Mouse (Mus musculus) hindbrain, embryonic 14.5 days (tissue): ENCODE data around the gene Ptgdr2. TPM values are rescaled to one million over a fixed set of nuclear protein-coding genes. Genes with fewer than 3 reads are reported as not detected.

Source experiments
- ATAC-seq: fragments of 200-750 bp; cut with Nextera tagmentation; 2 replicates; pipeline ENCODE4 v1.8.0; 2017; ENCODE audit warnings: moderate number of reproducible peaks, mild to moderate bottlenecking, moderate TSS enrichment, moderate library complexity; ENCODE audit not compliant: low FRiP score
- DNase-seq: peaks from one replicate; pipeline ENCODE4 v3.0.0-alpha.2; 2015; ENCODE audit warnings: low spot score
- H3K27ac ChIP-seq: fragments of 300-500 bp; sonication (generic); 2 replicates; pipeline ENCODE4 v1.5.1; 2014; ENCODE audit warnings: mild to moderate bottlenecking, moderate library complexity
- H3K27me3 ChIP-seq: fragments of 300-500 bp; sonication (generic); 2 replicates; pipeline ENCODE4 v1.6.1; 2014; ENCODE audit warnings: mild to moderate bottlenecking, low read length, mixed read lengths; ENCODE audit not compliant: control insufficient read depth, insufficient read depth
- H3K36me3 ChIP-seq: fragments of 300-500 bp; sonication (generic); replicated peaks from 2 replicates; pipeline ENCODE4 v1.6.1; 2014; ENCODE audit not compliant: control insufficient read depth, insufficient read depth
- H3K4me1 ChIP-seq: fragments of 300-500 bp; sonication (generic); replicated peaks from 2 replicates; pipeline ENCODE4 v1.6.1; 2014; ENCODE audit warnings: antibody characterized with exemption, low read length, mixed read lengths; ENCODE audit not compliant: control insufficient read depth, insufficient read depth
- H3K4me2 ChIP-seq: fragments of 300-500 bp; sonication (generic); replicated peaks from 2 replicates; pipeline ENCODE4 v1.6.1; 2014; ENCODE audit warnings: mild to moderate bottlenecking, moderate library complexity
- H3K4me3 ChIP-seq: fragments of 300-500 bp; sonication (generic); replicated peaks from 2 replicates; pipeline ENCODE4 v1.5.1; 2014; ENCODE audit warnings: mild to moderate bottlenecking, low read length
- H3K9ac ChIP-seq: fragments of 300-500 bp; sonication (generic); 2 replicates; pipeline ENCODE4 v1.6.1; 2014
- H3K9me3 ChIP-seq: fragments of 300-500 bp; sonication (generic); 2 replicates; pipeline ENCODE4 v1.6.1; 2016; ENCODE audit warnings: low read length; ENCODE audit not compliant: control insufficient read depth
- WGBS: fragments of 180-500 bp; shearing (Covaris S2); extraction: QIAGEN DNeasy Blood & Tissue Kit; methylation state at CpG from one replicate; pipeline ENCODE4 v1.1.7; 2014; 5-methylcytosine and 5-hydroxymethylcytosine counted together
- polyA plus RNA-seq: library from polyadenylated mRNA; unstranded; fragments of >200 nt; fragmentation: Nextera tagmentation; extraction: Ambion mirVana; gene quantifications from 2 replicates; pipeline ENCODE4 v1.2.1, GENCODE M21; 2014

Gene Ptgdr2
- polyA plus RNA-seq, 1 experiment from 2014 or later: 0.24 TPM

GRCm38 (mm10) chr19:10940801-10941457, 4.0 kb downstream of the Ptgdr2 start:
- 1% methylated on average over 40 of the region's 40 CpGs for WGBS

GRCm38 (mm10) chr19:10943955-10944354, 7.0 kb downstream of the Ptgdr2 start:
- ATAC-seq: no peak
- Histone ChIP-seq H3K4me2 (no peak overlapping the region), H3K9me3 (no peaks in the 10 kb centered on the region), H3K36me3 (peaks cover 38% of the 10 kb centered on the region), H3K4me3 (no peak overlapping the region), H3K9ac (no peak overlapping the region), H3K4me1 (peaks cover 30% of the 10 kb centered on the region), H3K27ac (no peak overlapping the region), H3K27me3 (no peaks in the 10 kb centered on the region)
- no peak for DNase-seq
- WGBS: 96% methylated on average over 3 of the region's 3 CpGs

More at GRCm38 (mm10) chr19:10940801-10941457, 4.0 kb downstream of the Ptgdr2 start:
- H3K4me3 ChIP-seq: peak overlapping the region; percentile 31
- peaks cover 38% of the 10 kb centered on the region for H3K36me3 ChIP-seq
- peak overlapping the region; percentile 66 for H3K9ac ChIP-seq
- ATAC-seq (peak; percentile 78), DNase-seq (peak; percentile 63)
- H3K27ac ChIP-seq: peak overlapping the region; percentile 73
- H3K4me1 ChIP-seq: peaks cover 11% of the 10 kb centered on the region
- no peaks in the 10 kb centered on the region for H3K9me3 ChIP-seq
- peak overlapping the region; percentile 80 for H3K4me2 ChIP-seq
- H3K27me3 ChIP-seq: no peaks in the 10 kb centered on the region

- H3K4me1 ChIP-seq: peaks cover 24% of the 10 kb centered on the region
- H3K27ac ChIP-seq: no peak overlapping the region
- H3K4me3 ChIP-seq: no peak overlapping the region
- 89% methylated on average over 3 of the region's 3 CpGs for WGBS
- no peak overlapping the region for H3K4me2 ChIP-seq
- ATAC-seq (no peak), DNase-seq (no peak)
- peak overlapping the region; percentile 77 for H3K9ac ChIP-seq
- H3K9me3 ChIP-seq: no peaks in the 10 kb centered on the region
- no peaks in the 10 kb centered on the region for H3K27me3 ChIP-seq
- peaks cover 38% of the 10 kb centered on the region for H3K36me3 ChIP-seq
Observed at GRCm38 (mm10) chr19:10946506-10946905, 9.5 kb downstream of the Ptgdr2 start.

GRCm38 (mm10) chr19:10947219-10947618, 10.3 kb downstream of the Ptgdr2 start:
- H3K9ac ChIP-seq: peak overlapping the region; percentile 77; the same call in 1 of the 2 replicates
- peaks cover 31% of the 10 kb centered on the region for H3K36me3 ChIP-seq
- 92% methylated on average over 5 of the region's 5 CpGs for WGBS
- ATAC-seq (no peak), DNase-seq (no peak)
- no peaks in the 10 kb centered on the region for H3K9me3 ChIP-seq
- peaks cover 26% of the 10 kb centered on the region for H3K4me1 ChIP-seq
- no peak overlapping the region for H3K27ac ChIP-seq
- peak overlapping the region; percentile 64; the same call in 1 of the 2 replicates for H3K4me3 ChIP-seq
- no peaks in the 10 kb centered on the region for H3K27me3 ChIP-seq
- H3K4me2 ChIP-seq: peak overlapping the region; percentile 100

GRCm38 (mm10) chr19:10948416-10948815, 11.5 kb downstream of the Ptgdr2 start:
- H3K4me3 ChIP-seq: peak overlapping the region; percentile 64
- H3K9me3 ChIP-seq: no peaks in the 10 kb centered on the region
- no peak overlapping the region for H3K27ac ChIP-seq
- H3K36me3 ChIP-seq: peaks cover 20% of the 10 kb centered on the region
- WGBS: under 1% methylated on average over 20 of the region's 20 CpGs
- ATAC-seq: no peak
- peak overlapping the region; percentile 100 for H3K4me2 ChIP-seq
- no peak for DNase-seq
- peak overlapping the region; percentile 77 for H3K9ac ChIP-seq
- H3K27me3 ChIP-seq: no peaks in the 10 kb centered on the region
- peaks cover 26% of the 10 kb centered on the region for H3K4me1 ChIP-seq

DNA sequence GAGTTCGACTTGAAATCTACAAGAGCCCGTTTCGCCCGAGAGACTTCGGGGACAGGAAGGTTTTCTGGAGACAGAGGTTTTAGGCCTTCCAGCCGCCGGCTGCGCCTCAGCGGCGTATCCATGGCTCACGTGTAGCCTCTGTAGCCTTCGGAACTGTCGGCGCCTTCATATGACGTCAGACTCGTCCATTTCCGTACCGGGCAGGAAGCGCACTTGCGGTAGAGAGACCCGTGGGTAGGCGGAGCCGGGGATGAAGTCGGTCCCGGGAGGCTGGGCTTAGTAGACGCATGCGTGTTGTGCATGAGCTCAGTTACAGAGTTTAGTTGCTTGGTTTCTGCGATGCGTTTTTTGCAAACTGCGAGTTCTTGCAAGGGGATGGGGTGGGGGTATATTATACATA, 12.2 kb downstream of the Ptgdr2 start, which contains the start of gene Ccdc86:
TSS of gene Ccdc86 (minus strand) at position 155 of the 400 bp plus-strand sequence.
- peak within 1 kb of the TSS; percentile 64 for H3K4me3 ChIP-seq
- peak within 1 kb of the TSS; percentile 100 for H3K4me2 ChIP-seq
- no peaks in the 10 kb centered on the region for H3K27me3 ChIP-seq
- WGBS: under 1% methylated on average over 30 of the region's 30 CpGs
- H3K27ac ChIP-seq: peak within 1 kb of the TSS; percentile 40; the same call in 1 of the 2 replicates
- H3K9ac ChIP-seq: peak within 1 kb of the TSS; percentile 77
- H3K4me1 ChIP-seq: peaks cover 26% of the 10 kb centered on the region
- DNase-seq: peak; percentile 100
- peaks cover 14% of the 10 kb centered on the region for H3K36me3 ChIP-seq
- ATAC-seq: peak; percentile 97
- no peaks in the 10 kb centered on the region for H3K9me3 ChIP-seq

- Histone ChIP-seq H3K36me3 (peaks cover 9% of the 10 kb centered on the region), H3K4me1 (peaks cover 26% of the 10 kb centered on the region), H3K27ac (peak overlapping the region; percentile 40; the same call in 1 of the 2 replicates), H3K4me3 (peak overlapping the region; percentile 64), H3K4me2 (peak overlapping the region; percentile 100), H3K9me3 (no peaks in the 10 kb centered on the region), H3K27me3 (no peaks in the 10 kb centered on the region), H3K9ac (peak overlapping the region; percentile 32; the same call in 1 of the 2 replicates)
- WGBS: 28% methylated on average over 9 of the region's 9 CpGs
- DNase-seq (no peak), ATAC-seq (no peak; the same call in 1 of the 2 replicates)
Observed at GRCm38 (mm10) chr19:10949558-10949957, 12.6 kb downstream of the Ptgdr2 start.

DNA sequence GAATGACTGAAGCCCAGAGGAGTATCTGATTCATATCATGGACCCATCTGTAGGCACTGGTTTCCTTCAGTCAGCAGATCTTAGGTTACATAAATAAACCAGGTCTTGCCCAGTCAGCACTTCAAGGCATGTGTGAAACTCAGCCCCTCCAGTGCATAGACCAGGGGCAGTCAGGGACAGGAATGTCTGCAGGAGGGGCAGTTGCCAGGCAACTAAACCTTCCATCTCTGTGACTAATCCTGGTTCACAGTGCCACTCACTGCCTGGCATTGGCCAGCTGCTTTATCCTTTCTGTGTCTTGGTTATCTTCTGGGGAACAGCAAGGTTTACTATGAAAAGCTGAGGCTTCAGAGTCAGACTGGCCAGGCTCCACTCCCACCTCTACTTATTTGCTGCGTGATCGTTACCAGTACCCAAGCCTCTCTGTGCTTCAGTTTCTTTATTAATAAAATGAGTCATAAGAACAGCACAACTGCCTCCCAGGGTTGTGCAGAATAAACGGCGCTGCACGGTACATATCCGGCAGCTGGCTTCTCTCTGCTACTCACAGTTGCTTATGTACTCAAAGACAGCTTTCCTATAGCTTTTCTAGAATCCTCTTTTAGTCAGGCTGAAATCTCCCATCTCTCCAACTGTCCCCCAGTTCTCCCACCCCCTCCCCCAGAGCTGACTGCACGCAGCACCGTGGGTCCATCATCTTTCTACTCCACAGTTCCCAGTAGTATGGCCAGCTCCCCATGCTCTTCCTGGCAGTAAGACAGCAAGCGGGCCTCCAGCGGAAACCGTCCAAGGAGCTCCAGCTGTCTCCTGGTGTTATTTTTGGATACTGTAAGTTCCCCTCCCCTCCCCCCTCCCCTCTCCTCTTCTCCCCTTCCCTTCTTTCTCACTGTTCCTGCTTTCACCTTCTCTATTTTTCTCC, 15.3 kb downstream of the Ptgdr2 start:
- no peaks in the 10 kb centered on the region for H3K27me3 ChIP-seq
- no peaks in the 10 kb centered on the region for H3K9me3 ChIP-seq
- H3K27ac ChIP-seq: peak overlapping the region; percentile 51; the same call in 1 of the 2 replicates
- no peak overlapping the region for H3K9ac ChIP-seq
- ATAC-seq: no peak
- H3K4me1 ChIP-seq: peaks cover 19% of the 10 kb centered on the region
- no peaks in the 10 kb centered on the region for H3K36me3 ChIP-seq
- no peak for DNase-seq
- H3K4me2 ChIP-seq: no peak overlapping the region
- no peak overlapping the region for H3K4me3 ChIP-seq
- 64% methylated on average over 11 of the region's 11 CpGs for WGBS
